Mouse (Mus musculus): Measurements from ENCODE around the gene Rpf2.

Gene Rpf2

DNA sequence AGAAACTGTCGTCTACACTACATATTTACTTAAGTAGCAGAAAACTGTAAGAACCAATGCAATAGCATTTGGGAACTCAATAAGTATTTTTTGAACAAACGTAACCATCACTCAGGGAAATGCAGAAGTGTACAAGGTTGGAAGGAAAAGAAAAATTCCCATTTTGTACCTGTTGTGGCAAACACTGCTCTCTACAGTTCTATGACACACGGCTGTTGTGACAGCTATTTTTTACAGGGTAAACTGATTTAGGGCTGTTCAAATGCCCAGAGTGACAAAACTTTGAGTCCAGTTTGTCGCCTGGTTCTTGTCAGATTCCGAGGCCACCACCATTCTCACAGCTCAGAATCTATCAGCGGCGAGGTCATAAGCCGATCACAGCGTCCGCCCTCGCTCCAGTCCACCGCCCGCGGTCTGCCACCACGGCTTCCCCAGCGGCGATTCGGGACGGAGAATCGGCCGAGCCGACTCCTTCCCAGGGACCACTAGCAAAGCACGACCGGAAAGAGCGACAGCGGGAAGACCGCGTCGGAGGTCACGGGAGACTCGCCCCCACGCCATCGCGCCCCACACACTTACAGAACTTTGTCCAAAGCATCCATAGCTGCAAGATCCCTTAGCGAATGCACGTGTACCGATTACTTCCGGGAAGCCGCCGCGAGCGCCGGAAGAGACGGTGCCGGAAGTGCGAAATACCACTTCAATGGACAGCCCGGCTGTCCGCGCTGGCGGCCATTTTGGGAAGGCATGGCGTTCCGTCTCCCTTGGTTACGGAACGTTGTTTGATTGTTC, at the start of gene Rpf2:
Gene Rpf2 (minus strand): TSS at position 663 of the 792 bp plus-strand sequence.
- DNase-seq (ENCODE audit: low spot score in 2 of 2), result peak; percentile 72 to 87

DNA sequence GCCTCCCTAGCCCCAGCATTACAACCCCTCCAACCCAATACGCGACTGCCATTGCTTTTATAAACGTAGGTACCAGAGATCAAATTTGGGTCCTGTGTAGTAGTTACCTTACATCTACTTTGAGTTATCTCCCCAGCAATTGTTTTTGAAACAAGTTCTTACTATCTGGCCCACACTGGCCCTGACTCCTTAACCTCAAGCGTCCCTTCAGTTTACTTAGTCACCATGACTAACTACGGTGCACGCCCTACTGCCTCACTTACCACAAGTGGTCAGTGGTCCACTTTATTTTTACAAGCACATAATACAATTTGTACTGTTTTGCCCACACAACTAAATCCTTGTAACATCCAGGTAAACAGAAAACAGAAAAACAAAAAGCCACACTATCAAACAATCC, 45.8 kb upstream of the Rpf2 start:
- DNase-seq (ENCODE audit: low spot score in 2 of 2), result no peak

- no peak for DNase-seq (ENCODE audit: low spot score in 2 of 2)
Observed at GRCm38 (mm10) chr10:40286767-40287166, 39.9 kb upstream of the Rpf2 start.

GRCm38 (mm10) chr10:40285571-40285970, 38.7 kb upstream of the Rpf2 start:
- DNase-seq (ENCODE audit: low spot score in 2 of 2), result no peak

DNA sequence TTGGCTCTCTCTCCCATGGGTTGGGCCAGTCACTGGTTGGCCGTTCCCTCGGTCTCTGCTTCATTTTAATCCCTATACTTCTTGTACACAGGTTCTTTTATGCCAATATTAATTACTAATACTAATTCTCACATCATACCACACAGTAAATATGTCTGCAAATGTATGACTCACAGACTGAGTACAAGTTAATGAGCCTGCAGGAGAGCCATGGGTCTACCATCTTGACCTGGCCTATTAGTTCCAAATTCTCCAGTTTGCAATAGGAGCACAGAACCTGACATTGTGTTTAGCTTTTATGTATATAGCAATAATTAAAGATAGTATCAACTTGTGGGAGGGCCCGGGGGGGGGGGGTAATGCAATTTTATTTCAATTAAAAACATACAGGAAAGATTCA, 38.2 kb upstream of the Rpf2 start:
- no peak for DNase-seq (ENCODE audit: low spot score in 2 of 2)

GRCm38 (mm10) chr10:40284179-40284831, 37.5 kb upstream of the Rpf2 start:
- DNase-seq (ENCODE audit: low spot score in 2 of 2), result no peak

DNA sequence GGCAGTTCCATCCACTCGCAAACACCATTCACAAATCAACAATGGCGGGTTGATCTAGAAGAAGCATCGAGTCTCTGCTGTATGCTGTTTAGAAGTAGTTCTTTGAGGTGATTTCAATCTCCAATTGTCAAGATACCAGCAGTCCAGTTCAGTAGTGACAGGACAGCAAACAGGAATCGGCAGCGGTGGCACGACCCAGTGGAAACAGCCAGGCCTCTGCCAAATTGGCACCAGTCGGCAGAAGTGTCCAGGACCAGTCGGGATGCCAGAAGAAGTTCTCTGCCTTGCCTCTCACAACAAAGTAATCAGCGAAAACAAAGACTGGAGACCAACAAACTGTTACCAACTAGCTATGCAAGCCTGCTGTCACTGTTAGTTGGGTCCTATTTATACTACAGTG, 36.8 kb upstream of the Rpf2 start:
- DNase-seq (ENCODE audit: low spot score in 2 of 2), result no peak

GRCm38 (mm10) chr10:40281565-40281964, 34.7 kb upstream of the Rpf2 start:
- DNase-seq (ENCODE audit: low spot score in 2 of 2), result no peak

DNA sequence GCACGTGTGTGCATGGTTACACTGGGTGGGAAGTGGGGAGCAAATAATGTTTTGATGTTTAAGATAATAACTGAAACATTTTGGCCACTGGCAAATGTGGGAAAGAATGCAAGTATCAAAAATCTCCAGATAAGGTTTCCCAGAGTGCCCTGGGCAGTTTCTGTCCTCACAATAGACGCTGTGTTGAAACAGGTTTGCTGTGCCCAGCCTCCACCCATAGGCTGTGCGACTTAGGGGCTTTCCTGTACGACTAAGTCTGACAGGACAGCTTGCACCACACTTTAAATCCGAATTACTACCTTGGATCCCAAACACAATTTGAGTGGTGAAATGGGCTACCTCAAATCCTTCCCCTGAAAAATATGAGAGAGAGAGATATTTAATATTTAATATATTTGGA, 31.5 kb upstream of the Rpf2 start:
- DNase-seq (ENCODE audit: low spot score in 2 of 2), result no peak

DNA sequence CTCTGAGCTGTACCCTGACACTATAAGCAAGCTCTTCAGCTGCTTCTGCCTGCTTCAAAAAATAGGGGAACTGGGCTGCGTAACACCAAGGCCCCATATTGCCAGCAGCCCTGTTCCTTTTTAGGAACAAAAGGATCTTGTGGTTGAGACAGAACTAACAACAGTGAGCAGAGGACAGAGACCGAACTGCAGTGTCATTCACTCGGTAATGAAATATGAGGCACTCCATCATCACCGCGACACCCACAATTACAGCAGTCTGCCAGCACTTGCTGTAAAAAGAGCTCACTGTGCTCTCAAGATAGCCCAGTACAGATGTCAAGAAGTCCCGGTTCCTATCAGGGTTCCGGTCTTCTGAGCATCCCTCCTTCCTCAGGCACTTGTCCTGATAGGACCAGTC, 29.2 kb upstream of the Rpf2 start:
- DNase-seq (ENCODE audit: low spot score in 2 of 2), result no peak

DNA sequence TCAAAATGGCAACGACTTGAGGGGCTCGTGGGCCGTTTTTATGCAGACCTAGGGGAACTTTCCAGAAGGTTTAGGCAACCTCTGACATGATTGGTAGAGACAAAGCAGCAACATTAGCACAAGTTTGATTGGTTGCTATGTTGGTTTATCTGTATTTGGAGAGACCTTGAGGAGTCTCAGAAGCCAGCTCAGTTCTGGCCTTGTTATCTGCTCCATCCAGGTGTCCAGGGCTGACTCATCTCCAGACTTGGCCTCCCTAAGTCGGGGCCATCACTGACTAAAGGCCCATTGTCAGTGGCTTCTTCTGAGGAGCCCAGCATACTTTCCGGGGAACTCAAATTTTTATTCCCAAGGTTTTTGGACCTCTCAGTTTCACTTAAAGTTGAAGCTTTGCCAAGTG, 27.1 kb upstream of the Rpf2 start:
- peak in 1 of 2 experiments; percentile 35 for DNase-seq (ENCODE audit: low spot score in 2 of 2)

GRCm38 (mm10) chr10:40271216-40271615, 24.4 kb upstream of the Rpf2 start:
- no peak for DNase-seq (ENCODE audit: low spot score in 2 of 2)

DNA sequence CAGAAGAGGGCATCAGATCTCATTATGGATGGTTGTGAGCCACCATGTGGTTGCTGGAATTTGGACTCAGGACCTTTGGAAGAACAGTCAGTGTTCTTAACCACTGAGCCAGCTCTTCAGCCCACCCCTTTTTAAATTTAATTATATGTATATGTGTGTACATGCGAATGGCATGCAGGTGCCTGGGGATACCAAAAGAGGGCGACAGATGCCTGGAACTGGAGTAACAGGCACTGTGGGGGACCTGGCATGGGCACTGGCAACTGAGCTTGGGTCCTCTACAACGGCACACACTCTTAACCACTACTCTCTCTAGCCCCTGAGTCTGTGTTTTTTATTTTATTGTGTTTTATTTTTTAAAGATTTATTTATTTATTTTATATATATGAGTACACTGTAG, 18.1 kb upstream of the Rpf2 start:
- DNase-seq (ENCODE audit: low spot score in 2 of 2), result no peak

DNA sequence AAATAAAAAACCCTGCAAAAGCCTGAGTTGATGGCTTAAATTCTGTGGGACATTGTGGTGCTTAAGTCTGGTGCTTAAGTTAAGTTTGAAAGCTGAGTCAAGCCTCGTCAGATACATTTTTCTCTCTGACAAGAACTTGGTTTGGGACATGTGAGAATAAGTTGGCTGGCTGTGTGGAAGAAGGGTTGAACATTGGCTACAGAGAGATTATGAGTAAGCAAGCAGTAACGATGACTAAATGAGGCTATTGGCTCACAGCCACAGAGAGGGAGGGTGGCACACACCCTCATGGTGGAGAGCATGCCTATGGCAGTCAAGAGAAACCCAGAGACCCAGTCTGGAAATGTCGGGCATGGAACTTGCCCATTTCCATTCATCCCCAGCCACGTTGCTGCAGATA, 16.9 kb upstream of the Rpf2 start:
- no peak for DNase-seq (ENCODE audit: low spot score in 2 of 2)

DNA sequence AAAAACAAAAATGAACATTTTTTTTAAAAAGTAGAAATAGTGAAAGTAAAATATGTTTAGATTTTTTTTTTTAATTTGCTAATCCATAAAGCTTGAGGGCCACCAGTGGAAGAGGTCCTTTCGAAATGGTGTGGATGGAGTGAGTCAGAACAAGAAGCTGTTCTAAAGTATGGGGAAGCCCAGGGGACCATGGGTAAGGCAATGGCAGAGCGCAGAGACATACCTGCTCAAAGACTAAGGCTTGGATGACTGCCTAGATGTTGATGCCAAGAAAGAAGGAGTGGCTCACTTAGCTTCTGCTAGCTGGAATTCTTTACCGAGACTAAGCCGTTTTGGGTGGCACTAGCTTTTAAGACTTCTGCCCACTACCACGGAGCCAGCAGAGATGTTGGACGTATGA, 15.4 kb upstream of the Rpf2 start:
- DNase-seq (ENCODE audit: low spot score in 2 of 2), result no peak

- DNase-seq (ENCODE audit: low spot score in 2 of 2), result no peak
Observed at GRCm38 (mm10) chr10:40260305-40260704, 13.5 kb upstream of the Rpf2 start.

DNA sequence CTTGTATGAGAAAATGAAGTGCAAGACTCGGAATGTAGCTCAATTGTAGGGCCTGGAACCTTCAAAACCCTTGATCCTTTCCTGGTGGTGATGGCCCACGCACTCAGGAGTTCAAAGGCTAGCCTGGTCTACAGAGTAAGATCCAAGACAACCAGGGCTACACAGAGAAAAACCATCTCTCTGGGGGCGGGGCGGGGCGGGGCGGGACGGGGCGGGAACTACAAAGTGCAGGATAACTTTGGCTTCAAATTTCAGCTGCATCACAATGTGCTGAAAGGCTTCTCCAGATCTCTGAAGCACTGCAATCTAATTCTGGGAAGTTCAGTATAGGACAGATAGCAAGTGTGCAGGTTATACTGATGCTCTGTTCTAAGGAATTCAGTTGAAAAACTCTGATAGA, 12.7 kb upstream of the Rpf2 start:
- DNase-seq (ENCODE audit: low spot score in 2 of 2), result no peak

DNA sequence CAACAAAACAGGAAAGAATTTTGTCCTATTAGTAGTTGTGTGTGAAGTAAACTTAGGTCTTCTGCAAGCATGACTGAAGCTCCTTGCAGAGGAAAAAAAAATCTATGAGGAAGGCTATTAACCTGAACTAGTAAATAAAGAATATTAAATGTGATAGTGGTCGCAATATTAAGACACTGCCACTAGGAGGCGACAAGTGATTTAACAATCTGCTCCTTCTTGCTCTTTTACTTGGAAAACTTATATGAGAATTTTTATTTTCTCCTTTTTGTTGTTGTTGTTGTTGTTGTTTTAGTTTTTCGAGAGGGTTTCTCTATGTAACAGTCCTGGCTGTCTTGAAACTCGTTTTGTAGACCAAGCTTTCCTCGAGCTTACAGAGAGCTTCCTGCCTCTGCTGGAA, 12.1 kb upstream of the Rpf2 start:
- DNase-seq (ENCODE audit: low spot score in 2 of 2), result peak; percentile 48 to 66

DNA sequence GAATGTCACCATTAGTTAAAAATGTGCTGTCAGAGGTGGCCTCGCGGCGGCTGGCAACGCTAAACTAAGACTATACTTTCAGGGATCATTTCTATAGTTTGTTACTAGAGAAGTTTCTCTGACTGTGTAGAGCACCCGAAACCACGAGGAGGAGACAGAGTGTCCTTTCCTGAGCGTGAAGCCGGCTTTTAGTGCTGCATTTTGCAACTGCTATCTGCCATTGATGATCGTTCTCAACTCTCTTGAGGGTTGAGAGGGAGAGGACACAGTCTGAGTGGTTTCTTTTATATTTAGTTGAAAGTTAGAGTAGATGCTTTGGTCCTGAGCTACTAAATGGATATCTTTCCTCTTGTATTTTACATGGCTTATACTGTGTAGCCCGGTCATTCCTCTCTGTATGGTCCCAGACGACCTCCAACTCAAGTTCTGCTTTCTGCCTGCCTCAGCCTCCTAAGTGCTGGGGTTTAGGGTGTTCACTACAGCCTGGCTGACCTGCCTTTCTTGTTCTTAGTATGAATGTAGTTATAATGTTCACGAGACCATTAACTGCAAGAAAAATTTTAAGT, 11.6 kb upstream of the Rpf2 start:
- DNase-seq (ENCODE audit: low spot score in 2 of 2), result peak; percentile 75 to 85

DNA sequence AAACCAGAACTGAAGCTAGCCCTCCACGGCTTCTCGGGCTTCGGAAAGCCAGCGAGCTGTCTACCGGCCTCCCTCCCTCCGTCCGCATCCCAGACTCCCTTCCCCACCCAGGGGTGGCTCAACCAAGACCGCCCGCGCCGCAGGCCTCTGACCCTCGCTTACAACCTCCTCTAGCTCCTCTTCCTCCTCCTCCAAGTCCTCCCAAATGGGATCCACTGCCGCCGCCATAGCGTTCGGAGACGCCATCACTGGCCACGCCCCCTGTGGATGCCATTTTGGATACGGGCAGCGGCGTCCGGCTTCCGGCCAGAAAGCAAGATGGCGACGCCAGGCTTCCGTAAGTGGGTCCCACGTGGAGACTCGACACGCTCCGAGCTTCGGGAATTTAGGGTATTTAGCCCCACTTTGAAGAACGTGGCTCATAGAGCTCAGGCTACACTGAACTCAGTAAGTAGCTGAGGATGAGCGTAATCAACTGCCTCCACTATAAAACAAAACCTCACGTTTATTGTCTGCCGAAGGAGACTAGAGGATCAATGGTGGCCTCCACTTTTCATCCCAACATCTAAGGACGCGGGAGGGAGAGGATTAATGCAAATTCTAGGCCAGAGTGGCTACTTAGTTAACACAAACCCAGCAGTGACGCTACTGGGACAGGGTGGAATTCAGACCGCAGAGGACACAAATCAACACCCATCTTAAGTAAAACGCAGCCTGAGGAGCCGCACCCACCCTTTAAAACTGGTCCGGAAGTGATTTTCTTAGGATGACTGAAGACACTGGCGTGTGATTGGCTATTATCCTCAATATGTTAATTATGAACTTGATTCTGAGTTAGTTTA, 10.8 kb upstream of the Rpf2 start, which contains the start of gene Gtf3c6:
Gene Gtf3c6 (minus strand): TSS at position 695 of the 842 bp plus-strand sequence.
- peak; percentile 93 to 97 for DNase-seq (ENCODE audit: low spot score in 2 of 2)

DNA sequence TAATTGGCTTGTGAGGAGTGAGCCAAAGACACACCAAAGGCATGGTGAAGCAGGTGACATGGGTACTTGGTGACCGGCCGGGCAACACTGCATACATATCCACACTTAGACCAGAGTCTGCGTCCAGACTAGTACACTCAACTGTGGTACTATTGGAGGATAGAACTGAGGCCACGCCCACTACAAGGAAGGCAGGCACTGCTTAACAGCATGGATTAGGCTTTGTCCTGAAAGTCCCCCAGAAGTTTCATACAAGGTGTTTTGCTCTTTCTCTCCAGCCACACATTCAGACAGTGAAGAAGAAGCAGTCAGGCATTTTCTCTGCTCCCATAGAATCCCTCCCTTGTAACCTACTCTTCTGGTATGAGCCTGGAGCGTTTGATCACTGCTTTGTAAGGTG, 9.9 kb upstream of the Rpf2 start:
- peak; percentile 68 to 76 for DNase-seq (ENCODE audit: low spot score in 2 of 2)

DNA sequence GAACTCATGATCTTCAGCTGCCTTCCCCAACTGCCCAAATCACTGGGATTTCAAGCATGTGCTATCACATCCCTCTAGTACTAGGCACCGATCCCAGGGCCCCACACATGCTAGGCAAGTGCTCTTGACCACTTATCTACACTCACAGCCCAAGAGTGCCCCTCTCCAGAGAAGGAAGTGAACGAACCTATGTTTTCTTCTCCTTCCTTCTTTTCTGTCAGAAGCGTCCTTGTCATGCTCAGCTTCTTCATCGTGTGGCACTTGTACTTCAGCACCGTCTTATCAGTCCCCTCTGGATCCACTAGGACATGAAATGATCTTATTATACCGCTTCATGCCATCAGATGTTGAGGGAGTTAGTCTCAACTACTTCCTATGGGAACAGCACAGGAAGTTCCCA, 4.1 kb upstream of the Rpf2 start:
- DNase-seq (ENCODE audit: low spot score in 2 of 2), result no peak

Data from spleen, postnatal 4 days (tissue).